Mouse (Mus musculus) liver, embryonic 16.5 days (tissue): Measurements from ENCODE around the gene Map4k3. TPM values are rescaled to one million over a fixed set of nuclear protein-coding genes. Genes with fewer than 3 reads are reported as not detected.
A peak's percentile ranks its signal among the peaks of the same experiment; 100 is the strongest.

Source experiments
- ATAC-seq: fragments of 200-750 bp; cut with Nextera tagmentation; 2 replicates; pipeline ENCODE4 v1.8.0; 2017; ENCODE audit warnings: low read depth, mild to moderate bottlenecking, moderate number of reproducible peaks, moderate library complexity
- H3K27ac ChIP-seq: fragments of 300-500 bp; sonication (generic); 2 replicates; pipeline ENCODE4 v1.5.1; 2014; ENCODE audit warnings: mild to moderate bottlenecking, low read length
- H3K27me3 ChIP-seq: fragments of 300-500 bp; sonication (generic); 2 replicates; pipeline ENCODE4 v1.6.1; 2014; ENCODE audit warnings: low read depth, low read length, mixed read lengths; ENCODE audit not compliant: control insufficient read depth, insufficient read depth
- H3K36me3 ChIP-seq: fragments of 300-500 bp; sonication (generic); 2 replicates; pipeline ENCODE4 v1.6.1; 2014; ENCODE audit warnings: mild to moderate bottlenecking; ENCODE audit not compliant: control insufficient read depth, insufficient read depth
- H3K4me1 ChIP-seq: fragments of 300-500 bp; sonication (generic); 2 replicates; pipeline ENCODE4 v1.6.1; 2014; ENCODE audit warnings: low read depth, low read length, mixed read lengths; ENCODE audit not compliant: control insufficient read depth
- H3K4me2 ChIP-seq: fragments of 300-500 bp; sonication (generic); 2 replicates; pipeline ENCODE4 v1.6.1; 2014; ENCODE audit warnings: low read depth, low read length, mixed read lengths
- H3K4me3 ChIP-seq: fragments of 300-500 bp; sonication (generic); 2 replicates; pipeline ENCODE4 v1.5.1; 2014; ENCODE audit warnings: low read depth, mild to moderate bottlenecking, low read length
- H3K9ac ChIP-seq: fragments of 300-500 bp; sonication (generic); 2 replicates; pipeline ENCODE4 v1.6.1; 2014; ENCODE audit warnings: low read depth, low read length
- H3K9me3 ChIP-seq: fragments of 300-500 bp; sonication (generic); replicated peaks from 2 replicates; pipeline ENCODE4 v1.6.1; 2016; ENCODE audit warnings: low read length; ENCODE audit not compliant: control insufficient read depth
- WGBS: fragments of 180-500 bp; shearing (Covaris S2); extraction: QIAGEN DNeasy Blood & Tissue Kit; methylation state at CpG from one replicate; pipeline ENCODE4 v1.1.7; 2014; ENCODE audit not compliant: insufficient replicate concordance; 5-methylcytosine and 5-hydroxymethylcytosine counted together
- polyA plus RNA-seq: library from polyadenylated mRNA; unstranded; fragments of >200 nt; fragmentation: Nextera tagmentation; extraction: Ambion mirVana; gene quantifications from 2 replicates; pipeline ENCODE4 v1.2.1, GENCODE M21; 2015

Map4k3 gene
- polyA plus RNA-seq, 1 experiment from 2014 or later = 3.7 TPM

DNA sequence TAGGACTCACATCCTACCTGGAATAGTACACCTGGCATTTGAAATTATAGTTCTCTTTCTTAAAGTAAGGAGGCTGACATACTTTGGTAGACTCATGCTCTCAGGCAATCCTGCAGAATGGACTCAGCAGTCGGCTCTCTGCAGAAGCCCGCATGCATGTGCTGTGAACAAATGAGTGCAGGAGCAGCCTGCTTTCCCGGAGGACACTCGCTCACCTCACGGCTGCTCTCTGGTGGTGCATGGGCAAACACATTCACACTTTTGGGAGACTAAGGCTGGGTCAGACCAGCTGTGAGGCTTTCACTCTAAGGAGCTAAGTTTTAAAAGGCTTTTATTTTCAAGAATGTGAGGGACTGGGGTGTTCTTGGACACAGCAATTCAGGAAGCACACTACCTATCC, 109.4 kb downstream of the Map4k3 start:
- ATAC-seq = no peak
- Histone ChIP-seq H3K4me1 (no peaks in the 10 kb centered on the region), H3K27ac (no peak overlapping the region), H3K4me2 (no peak overlapping the region), H3K4me3 (no peak overlapping the region), H3K9ac (no peak overlapping the region), H3K9me3 (no peaks in the 10 kb centered on the region), H3K27me3 (no peaks in the 10 kb centered on the region), H3K36me3 (peaks cover 4% of the 10 kb centered on the region; the same call in 1 of the 2 replicates)
- 78% methylated on average over 5 of the region's 5 CpGs for WGBS

- Histone ChIP-seq H3K9ac (no peak overlapping the region), H3K36me3 (peaks cover 15% of the 10 kb centered on the region), H3K27ac (no peak overlapping the region), H3K27me3 (no peaks in the 10 kb centered on the region), H3K4me2 (no peak overlapping the region), H3K4me3 (no peak overlapping the region), H3K4me1 (no peaks in the 10 kb centered on the region), H3K9me3 (no peaks in the 10 kb centered on the region)
- 77% methylated on average over 6 of the region's 6 CpGs for WGBS
- ATAC-seq = no peak
Observed at GRCm38 (mm10) chr17:80603806-80604205, 124.5 kb downstream of the Map4k3 start.

- H3K4me3 ChIP-seq = no peak overlapping the region
- no peaks in the 10 kb centered on the region for H3K4me1 ChIP-seq
- 85% methylated on average over 19 of the region's 19 CpGs for WGBS
- H3K9ac ChIP-seq = no peak overlapping the region
- H3K4me2 ChIP-seq = no peak overlapping the region
- no peaks in the 10 kb centered on the region for H3K9me3 ChIP-seq
- H3K27me3 ChIP-seq = no peaks in the 10 kb centered on the region
- no peak for ATAC-seq
- no peak overlapping the region for H3K27ac ChIP-seq
- peaks cover 10% of the 10 kb centered on the region for H3K36me3 ChIP-seq
Observed at GRCm38 (mm10) chr17:80603079-80603625, 125.1 kb downstream of the Map4k3 start.

DNA sequence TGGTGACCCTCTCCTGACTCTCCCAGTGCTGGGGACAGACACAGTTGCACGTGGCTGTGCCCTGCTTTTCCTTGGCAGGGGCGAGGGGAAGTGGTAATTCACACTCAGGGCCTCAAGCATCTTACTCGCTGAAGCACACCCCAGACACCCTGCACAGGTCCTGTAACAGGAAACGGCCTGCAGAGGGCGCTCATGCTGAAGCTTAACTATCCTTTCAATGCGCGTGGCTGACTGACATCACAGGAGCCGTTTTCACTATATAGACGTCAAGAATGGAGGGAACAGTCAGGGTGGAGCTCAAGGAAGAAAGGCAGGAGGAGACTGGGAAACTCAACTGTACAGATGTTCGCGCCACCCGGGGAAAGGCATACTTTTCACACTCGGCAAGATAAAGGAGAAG, 126.9 kb downstream of the Map4k3 start:
- no peak overlapping the region for H3K4me3 ChIP-seq
- H3K9ac ChIP-seq = no peak overlapping the region
- no peaks in the 10 kb centered on the region for H3K4me1 ChIP-seq
- H3K36me3 ChIP-seq = peaks cover 10% of the 10 kb centered on the region
- no peak overlapping the region for H3K4me2 ChIP-seq
- no peak overlapping the region for H3K27ac ChIP-seq
- H3K9me3 ChIP-seq = no peaks in the 10 kb centered on the region
- 61% methylated on average over 13 of the region's 13 CpGs for WGBS
- no peaks in the 10 kb centered on the region for H3K27me3 ChIP-seq
- ATAC-seq = no peak

DNA sequence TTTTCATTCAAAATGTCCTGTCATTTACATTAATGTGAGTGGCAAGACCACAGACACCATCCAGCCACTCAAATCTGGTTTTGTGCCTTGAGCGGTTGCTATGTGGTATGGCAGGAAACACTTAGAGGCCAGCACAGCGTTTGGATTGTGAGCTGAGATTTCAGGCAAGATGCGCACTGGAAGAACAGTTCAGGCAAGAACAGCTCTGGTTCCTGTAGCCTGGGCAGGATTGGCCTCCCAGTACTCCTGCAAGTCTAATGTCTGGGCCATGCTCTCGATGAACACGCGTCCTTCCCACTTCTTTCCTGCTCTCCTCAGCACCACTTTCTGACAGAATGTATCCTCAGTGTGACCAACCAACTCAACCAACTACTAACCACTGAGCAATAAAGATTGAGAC, 145.2 kb downstream of the Map4k3 start:
- no peak overlapping the region for H3K9ac ChIP-seq
- H3K4me3 ChIP-seq = no peak overlapping the region
- no peak for ATAC-seq
- WGBS = 74% methylated on average over 6 of the region's 6 CpGs
- no peak overlapping the region for H3K27ac ChIP-seq
- H3K9me3 ChIP-seq = no peaks in the 10 kb centered on the region
- H3K36me3 ChIP-seq = no peaks in the 10 kb centered on the region
- no peaks in the 10 kb centered on the region for H3K27me3 ChIP-seq
- no peaks in the 10 kb centered on the region for H3K4me1 ChIP-seq
- no peak overlapping the region for H3K4me2 ChIP-seq

GRCm38 (mm10) chr17:80579901-80580300, 148.4 kb downstream of the Map4k3 start:
- Histone ChIP-seq H3K27me3 (no peaks in the 10 kb centered on the region; the same call in 1 of the 2 replicates), H3K9ac (no peak overlapping the region), H3K27ac (no peak overlapping the region), H3K36me3 (no peaks in the 10 kb centered on the region), H3K4me1 (no peaks in the 10 kb centered on the region; the same call in 1 of the 2 replicates), H3K4me3 (no peak overlapping the region), H3K9me3 (no peaks in the 10 kb centered on the region), H3K4me2 (no peak overlapping the region)
- 66% methylated on average over 6 of the region's 6 CpGs for WGBS
- ATAC-seq = no peak

GRCm38 (mm10) chr17:80579089-80579488, 149.2 kb downstream of the Map4k3 start:
- Histone ChIP-seq H3K27ac (no peak overlapping the region), H3K9me3 (no peaks in the 10 kb centered on the region), H3K4me3 (no peak overlapping the region), H3K27me3 (no peaks in the 10 kb centered on the region; the same call in 1 of the 2 replicates), H3K9ac (no peak overlapping the region), H3K36me3 (no peaks in the 10 kb centered on the region), H3K4me2 (no peak overlapping the region), H3K4me1 (no peaks in the 10 kb centered on the region; the same call in 1 of the 2 replicates)
- WGBS = 79% methylated on average over 9 of the region's 9 CpGs
- no peak for ATAC-seq

- no peak overlapping the region for H3K4me2 ChIP-seq
- 71% methylated on average over 1 of the region's 1 CpGs for WGBS
Observed at GRCm38 (mm10) chr17:80578041-80578440, 150.2 kb downstream of the Map4k3 start.

GRCm38 (mm10) chr17:80577639-80578038, 150.6 kb downstream of the Map4k3 start, which contains the start of gene Cdkl4:
Gene Cdkl4, minus strand, starts transcription at chr17:80577813.
- Histone ChIP-seq H3K4me1 (no peaks in the 10 kb centered on the region; the same call in 1 of the 2 replicates), H3K4me3 (peak within 1 kb of the TSS; percentile 43), H3K36me3 (no peaks in the 10 kb centered on the region), H3K9ac (no peak within 1 kb of the TSS; the same call in 1 of the 2 replicates), H3K9me3 (no peaks in the 10 kb centered on the region), H3K27ac (no peak within 1 kb of the TSS), H3K4me2 (peak within 1 kb of the TSS; percentile 69), H3K27me3 (no peaks in the 10 kb centered on the region; the same call in 1 of the 2 replicates)
- 74% methylated on average over 15 of the region's 15 CpGs for WGBS
- no peak for ATAC-seq

More at GRCm38 (mm10) chr17:80578041-80578440, 150.2 kb downstream of the Map4k3 start:
- no peak for ATAC-seq
- Histone ChIP-seq H3K9ac (no peak overlapping the region), H3K4me3 (no peak overlapping the region), H3K4me1 (no peaks in the 10 kb centered on the region; the same call in 1 of the 2 replicates), H3K27me3 (no peaks in the 10 kb centered on the region; the same call in 1 of the 2 replicates), H3K27ac (no peak overlapping the region), H3K9me3 (no peaks in the 10 kb centered on the region), H3K36me3 (no peaks in the 10 kb centered on the region)
